Mouse (Mus musculus): Measurements from ENCODE around the gene Rras. TPM values are rescaled to one million over a fixed set of nuclear protein-coding genes. Genes with fewer than 3 reads are reported as not detected.

The Rras gene
- 10 to 100 TPM; 12.0 to 13.8 TPM for total RNA-seq (2021)

GRCm38 (mm10) chr7:45017242-45018061 lies at the start of gene Rras:
Gene Rras, plus strand, starts transcription at chr7:45017961.
- intact Hi-C loops (cut with DNase I) = loop anchor here (1.0 kb wide), 1 partner anchor 36 kb away; no protein-coding TSS in a partner anchor
- DNase-seq (ENCODE audit: low spot score in 2 of 2) = peak; percentile 78 to 96

- intact Hi-C loops (cut with DNase I) = no loop called here
- DNase-seq (ENCODE audit: low spot score in 2 of 2) = peak; percentile 83 to 90
Observed at GRCm38 (mm10) chr7:44970231-44970691, 47.5 kb upstream of the Rras start.

- intact Hi-C loops (cut with DNase I) = no loop called here
Observed at GRCm38 (mm10) chr7:44971142-44971541, 46.6 kb upstream of the Rras start.

GRCm38 (mm10) chr7:44973415-44974130 lies 44.2 kb upstream of the Rras start:
- DNase-seq (ENCODE audit: low spot score in 2 of 2) = no peak

More at GRCm38 (mm10) chr7:44971142-44971541, 46.6 kb upstream of the Rras start:
- DNase-seq (ENCODE audit: low spot score in 2 of 2) = no peak

GRCm38 (mm10) chr7:44974383-44975116 lies 43.2 kb upstream of the Rras start, which contains the start of gene Cpt1c:
Gene Cpt1c, minus strand, starts transcription at chr7:44974851.
- intact Hi-C loops (cut with DNase I) = no loop called here
- DNase-seq (ENCODE audit: low spot score in 2 of 2) = peak; percentile 84 to 94

More at GRCm38 (mm10) chr7:44973415-44974130, 44.2 kb upstream of the Rras start:
- intact Hi-C loops (cut with DNase I) = no loop called here

- DNase-seq (ENCODE audit: low spot score in 2 of 2) = peak in 1 of 2 experiments; percentile 30
- intact Hi-C loops (cut with DNase I) = no loop called here
Observed at GRCm38 (mm10) chr7:44975117-44975419, 42.7 kb upstream of the Rras start.

GRCm38 (mm10) chr7:44978300-44978699 lies 39.5 kb upstream of the Rras start:
- DNase-seq (ENCODE audit: low spot score in 2 of 2) = no peak
- intact Hi-C loops (cut with DNase I) = no loop called here

GRCm38 (mm10) chr7:44981539-44981938 lies 36.2 kb upstream of the Rras start:
- intact Hi-C loops (cut with DNase I) = no loop called here
- DNase-seq (ENCODE audit: low spot score in 2 of 2) = no peak

- intact Hi-C loops (cut with DNase I) = no loop called here
- DNase-seq (ENCODE audit: low spot score in 2 of 2) = peak; percentile 78 to 89
Observed at GRCm38 (mm10) chr7:44983085-44983484, 34.7 kb upstream of the Rras start.

- no peak for DNase-seq (ENCODE audit: low spot score in 2 of 2)
- intact Hi-C loops (cut with DNase I) = no loop called here
Observed at GRCm38 (mm10) chr7:44983944-44984832, 33.6 kb upstream of the Rras start.

- intact Hi-C loops (cut with DNase I) = no loop called here
Observed at GRCm38 (mm10) chr7:44984833-44985164, 33.0 kb upstream of the Rras start.

GRCm38 (mm10) chr7:44985595-44986191 lies 32.1 kb upstream of the Rras start:
- intact Hi-C loops (cut with DNase I) = no loop called here
- DNase-seq (ENCODE audit: low spot score in 2 of 2) = peak; percentile 47 to 62

More at GRCm38 (mm10) chr7:44984833-44985164, 33.0 kb upstream of the Rras start:
- DNase-seq (ENCODE audit: low spot score in 2 of 2) = no peak

GRCm38 (mm10) chr7:44986192-44986878 lies 31.4 kb upstream of the Rras start, which contains the start of gene Prmt1:
Gene Prmt1, minus strand, starts transcription at chr7:44986568.
- DNase-seq (ENCODE audit: low spot score in 2 of 2) = peak; percentile 98 to 100
- intact Hi-C loops (cut with DNase I) = no loop called here

GRCm38 (mm10) chr7:44986879-44987718 lies 30.7 kb upstream of the Rras start:
- intact Hi-C loops (cut with DNase I) = no loop called here
- DNase-seq (ENCODE audit: low spot score in 2 of 2) = peak in 1 of 2 experiments; percentile 23

GRCm38 (mm10) chr7:44996672-44997071 lies 21.1 kb upstream of the Rras start:
- intact Hi-C loops (cut with DNase I) = no loop called here
- no peak for DNase-seq (ENCODE audit: low spot score in 2 of 2)

GRCm38 (mm10) chr7:44997231-44997939 lies 20.4 kb upstream of the Rras start, which contains the start of gene Irf3:
Gene Irf3, plus strand, starts transcription at chr7:44997648.
- DNase-seq (ENCODE audit: low spot score in 2 of 2) = peak; percentile 96 to 98
- intact Hi-C loops (cut with DNase I) = no loop called here

All from left cerebral cortex, postnatal 25 days (tissue).